Mouse (Mus musculus): ENCODE results near the gene Mef2a.

- no peak for TF ChIP-seq ZC3H11A (IDR thresholded peaks at IDR 0.05; ENCODE audit: borderline replicate concordance, low read depth, low read length)
- no peak for TF ChIP-seq MAFK (IDR thresholded peaks at IDR 0.05; ENCODE audit: insufficient read depth, low read depth, low read length)
These were observed 52.3 kb downstream of the Mef2a start for GRCm38 (mm10) chr7:67320359-67320758.
